Mouse (Mus musculus) heart, adult 8-10 months (tissue): ENCODE data around the gene Kctd4. TPM values are rescaled to one million over a fixed set of nuclear protein-coding genes. Genes with fewer than 3 reads are reported as not detected.
"Not testable (repeated sequence)": the region's sequence is repeated elsewhere in the genome, so short reads cannot be mapped to it uniquely, and the experiment has no call there.

Experiments
- DNase-seq: peaks from one replicate; pipeline ENCODE4 v3.0.0; 2022; ENCODE audit warnings: low spot score
- total RNA-seq, 4 experiments: library from RNA; stranded (reverse); gene quantifications; 2 replicates each; pipeline ENCODE4 v1.2.4; 2022

Gene Kctd4
- not detected for total RNA-seq

DNA sequence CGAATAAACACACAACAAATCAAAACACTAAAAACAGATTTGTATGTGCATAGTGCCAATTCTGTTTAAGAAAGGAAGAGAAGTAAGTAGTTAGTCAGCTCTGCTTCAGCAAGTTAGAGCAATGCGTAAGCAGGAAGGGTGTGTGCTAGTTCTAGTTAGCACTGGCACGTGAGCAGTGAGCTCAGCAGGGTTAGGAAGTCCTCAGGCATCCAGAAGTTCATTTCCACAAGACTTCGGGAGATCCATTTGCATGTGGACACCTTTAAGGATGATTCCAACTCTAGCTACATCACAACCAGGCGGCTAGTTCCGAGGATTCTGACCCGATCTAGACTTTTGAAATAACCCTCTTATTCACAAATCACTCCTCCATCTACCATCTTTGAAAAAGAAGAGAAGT lies at the start of gene Kctd4:
Kctd4 (plus strand) TSS at position 244 of the 400 bp plus-strand sequence.
- DNase-seq: no peak

DNA sequence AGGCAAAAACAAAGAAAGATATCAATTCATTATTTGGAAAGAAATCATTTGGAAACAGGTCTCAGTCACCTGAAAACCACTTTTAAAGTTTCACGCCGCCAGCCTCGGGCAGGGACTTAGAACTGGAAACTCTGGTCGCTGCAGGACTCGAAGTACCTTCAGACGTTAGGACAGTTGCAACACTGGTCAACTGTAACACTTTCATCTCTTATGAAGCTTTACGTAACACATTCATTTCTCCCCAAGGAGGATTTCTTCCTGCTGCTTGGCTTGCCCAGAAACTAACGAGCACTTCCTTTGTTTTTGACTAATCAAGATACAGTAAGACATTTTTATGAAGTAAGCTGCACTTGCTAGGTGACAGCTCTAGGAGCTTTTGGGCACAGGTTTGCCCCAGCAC lies 47.9 kb upstream of the Kctd4 start:
- DNase-seq: no peak

DNA sequence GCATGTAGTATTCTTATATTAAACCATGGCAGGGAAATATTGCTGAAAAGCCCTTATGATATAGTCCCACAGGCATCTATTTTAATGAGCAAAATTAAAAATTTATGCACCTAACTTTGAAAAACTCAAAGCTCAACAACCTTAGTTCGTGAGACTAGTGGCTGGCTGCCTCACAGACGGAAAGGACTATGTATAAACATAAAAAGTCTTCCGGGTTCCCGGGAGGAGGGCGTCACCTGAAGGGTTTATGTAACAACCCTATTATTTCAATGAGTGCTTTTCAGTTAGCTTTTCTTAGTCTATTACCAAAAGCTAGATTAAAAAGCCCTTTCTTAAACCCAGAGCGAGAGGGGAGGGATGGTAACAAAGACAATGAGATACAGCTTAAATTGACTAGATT lies 42.8 kb upstream of the Kctd4 start:
- no peak for DNase-seq

DNA sequence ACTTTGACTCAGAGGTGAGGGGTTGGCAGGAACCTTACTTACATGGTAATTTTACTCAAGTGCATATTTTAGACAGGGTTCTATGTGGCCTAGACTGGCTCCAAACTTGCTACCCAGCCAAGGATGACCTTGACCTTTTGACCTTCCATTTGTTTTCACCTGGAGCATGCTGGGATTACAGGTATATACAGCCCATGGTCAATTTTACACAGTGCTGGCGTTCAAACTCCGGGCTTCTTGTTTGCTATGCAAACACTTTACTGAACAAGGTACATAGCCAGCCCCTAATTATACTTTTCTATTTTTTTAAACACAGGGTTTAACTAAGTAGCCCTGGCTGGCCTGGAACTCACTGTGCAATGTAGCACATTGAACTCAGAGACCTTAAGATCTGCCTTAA lies 42.1 kb upstream of the Kctd4 start:
- DNase-seq: no peak

DNA sequence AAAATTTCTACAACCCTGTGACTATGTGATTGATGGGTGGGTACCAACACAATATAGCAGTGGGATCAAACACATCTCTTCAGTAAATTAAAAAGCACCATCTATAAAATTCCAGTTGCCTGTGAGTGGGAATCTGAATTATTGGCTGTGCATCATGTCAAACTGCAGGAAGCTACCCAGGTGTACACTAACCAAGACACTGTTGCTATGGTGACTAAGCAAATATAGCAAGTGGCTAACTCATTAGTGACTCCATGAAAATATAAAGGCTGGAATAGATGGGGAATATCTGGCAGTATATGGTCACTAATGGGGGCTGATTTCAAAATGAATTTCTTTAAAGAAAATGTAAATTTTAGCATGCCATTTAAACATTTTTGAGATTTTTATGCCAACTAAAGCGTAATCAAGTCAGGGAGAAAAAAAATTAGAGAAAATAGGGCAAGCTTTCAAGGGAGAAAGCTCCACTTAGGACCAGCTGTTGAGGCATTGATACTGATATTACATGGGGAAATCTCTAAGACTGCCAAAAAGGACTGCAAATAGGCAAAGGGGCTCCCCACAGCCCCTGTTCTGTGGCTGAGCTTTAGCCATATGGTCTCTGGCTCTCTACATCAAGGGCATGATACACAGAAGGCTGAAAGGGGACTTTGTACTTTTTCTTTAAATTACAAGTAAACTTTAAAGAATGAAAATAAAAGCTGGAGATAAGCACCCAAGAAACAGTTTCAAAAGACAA lies 31.3 kb upstream of the Kctd4 start:
- no peak for DNase-seq

DNA sequence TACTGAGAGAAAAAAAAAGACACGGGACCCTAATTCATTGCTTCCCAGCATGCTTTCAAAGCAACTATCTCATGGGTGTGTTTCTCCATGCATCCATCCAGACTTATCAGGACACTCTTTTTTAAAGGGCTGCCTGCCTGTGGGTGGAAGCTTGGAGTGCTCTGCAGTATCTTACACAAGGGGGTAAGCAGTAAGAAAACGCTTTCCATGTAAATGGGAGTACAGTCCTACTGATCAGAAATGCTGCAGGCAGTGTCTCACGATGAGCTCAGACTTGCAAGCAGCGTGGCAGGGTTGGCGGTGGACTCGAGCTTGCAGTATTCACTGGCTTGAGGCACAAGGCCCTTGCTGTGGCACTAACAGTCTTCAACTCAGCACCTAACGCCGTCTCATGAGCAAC lies 25.1 kb upstream of the Kctd4 start:
- not testable (repeated sequence) for DNase-seq

DNA sequence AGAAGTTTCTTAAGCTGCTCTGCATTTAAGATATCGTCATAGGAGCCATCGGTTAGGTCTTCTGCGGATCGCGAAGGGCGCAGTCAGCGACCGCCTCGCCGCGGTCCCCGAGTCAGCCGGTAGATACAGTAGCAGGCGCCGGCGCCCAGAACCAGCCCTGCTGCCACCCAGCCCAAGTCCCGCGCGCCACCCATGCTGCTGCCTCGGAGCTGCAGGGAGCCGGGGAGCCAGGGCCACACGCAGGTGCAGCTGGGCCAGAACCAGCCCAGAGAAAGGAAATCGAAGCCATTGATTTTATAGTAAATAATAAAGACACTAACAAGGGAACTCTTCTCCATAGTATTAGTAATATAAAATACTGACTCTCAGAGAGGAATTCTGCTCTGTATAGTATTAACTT lies 23.5 kb upstream of the Kctd4 start:
- DNase-seq: no peak

DNA sequence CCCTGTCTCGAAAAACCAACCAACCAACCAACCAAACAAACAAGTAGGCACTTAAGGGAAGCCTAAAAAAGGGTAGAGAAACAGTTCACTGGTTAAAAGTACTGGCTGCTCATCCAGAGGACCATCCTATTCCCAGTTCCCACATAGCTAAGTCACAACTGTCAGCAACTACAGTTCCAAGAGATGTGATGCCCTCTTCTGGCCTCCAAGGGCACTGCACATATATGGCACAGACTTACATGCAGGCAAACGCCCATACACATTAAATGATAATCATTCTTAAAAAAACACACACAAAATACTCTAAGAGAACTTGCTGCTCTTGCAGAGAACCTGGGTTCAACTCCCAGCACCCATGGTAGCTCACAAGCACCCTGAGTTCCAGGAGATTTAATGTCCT lies 20.4 kb upstream of the Kctd4 start:
- no peak for DNase-seq

DNA sequence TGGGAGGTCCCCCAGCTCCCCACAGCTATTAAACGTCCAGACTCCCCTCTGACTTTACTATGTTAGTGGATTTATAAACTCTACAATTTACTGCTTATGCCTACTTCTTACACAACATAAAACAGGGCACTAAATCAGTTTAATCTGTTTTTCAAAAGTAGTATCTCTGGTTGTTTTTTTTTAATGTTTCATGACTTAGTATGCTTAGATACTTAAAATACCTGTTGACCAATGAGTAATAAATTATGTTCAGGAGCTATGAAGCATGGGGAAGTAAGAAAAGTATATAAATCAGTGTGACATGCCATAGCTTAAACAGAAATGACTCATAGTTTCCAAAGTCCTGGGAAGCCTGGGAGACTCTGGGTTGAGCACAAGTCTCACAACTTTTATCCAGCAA lies 17.1 kb upstream of the Kctd4 start:
- DNase-seq: no peak

DNA sequence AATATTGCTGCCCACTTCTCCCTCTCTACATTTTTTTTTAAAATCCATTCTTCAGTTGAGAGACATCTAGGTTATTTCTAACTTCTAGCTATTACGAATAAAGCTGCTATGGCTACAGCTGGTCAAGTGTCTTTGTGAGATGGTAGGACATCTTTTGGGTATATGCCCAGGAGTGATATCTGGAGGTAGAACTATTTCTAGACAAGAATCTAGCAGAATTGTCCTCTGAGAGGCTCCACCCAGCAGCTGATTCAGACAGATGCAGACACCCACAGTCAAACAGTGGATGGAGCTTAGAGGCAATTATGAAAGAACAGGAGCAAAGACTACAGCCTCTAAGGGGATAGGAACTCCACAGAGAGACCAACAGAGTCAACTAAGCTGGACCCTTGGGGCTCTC lies 13.3 kb upstream of the Kctd4 start:
- no peak for DNase-seq

DNA sequence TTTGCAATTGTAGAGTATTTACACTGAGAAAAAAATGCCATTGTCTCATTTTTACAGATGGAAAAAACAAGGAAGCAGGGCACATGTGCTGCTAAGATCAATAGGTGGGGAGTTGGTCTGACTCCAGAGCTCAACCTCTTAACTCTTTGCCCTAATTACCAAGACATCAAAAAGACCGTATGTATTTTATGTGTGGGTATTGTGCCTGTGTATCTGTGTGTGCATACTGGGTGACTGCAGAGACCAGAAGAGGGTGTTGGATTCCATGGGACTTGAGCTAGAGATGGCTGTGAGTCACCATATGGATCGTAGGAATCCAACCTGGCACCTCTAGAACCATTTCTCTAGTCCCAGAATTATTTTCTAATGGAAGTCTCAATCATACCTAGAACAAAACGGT lies 12.4 kb upstream of the Kctd4 start:
- no peak for DNase-seq

DNA sequence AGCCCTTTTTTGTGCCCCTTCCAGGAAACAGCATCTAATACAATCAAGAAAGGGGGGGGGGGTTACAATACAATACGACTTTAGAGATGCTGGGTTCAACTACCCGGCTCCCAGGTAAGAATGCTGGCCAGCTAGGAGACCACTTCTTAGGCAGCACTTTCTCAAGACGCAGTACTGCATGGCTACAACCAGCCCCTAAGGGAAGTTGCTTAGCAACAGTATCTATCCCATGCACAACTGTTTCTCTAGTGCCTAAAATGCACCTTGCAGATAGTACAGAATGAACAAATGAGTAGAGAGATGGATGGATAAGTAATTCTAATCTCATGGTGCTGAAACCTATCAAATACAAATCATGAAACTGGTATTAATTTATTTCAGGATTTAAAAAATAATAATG lies 7.1 kb upstream of the Kctd4 start:
- DNase-seq: no peak

DNA sequence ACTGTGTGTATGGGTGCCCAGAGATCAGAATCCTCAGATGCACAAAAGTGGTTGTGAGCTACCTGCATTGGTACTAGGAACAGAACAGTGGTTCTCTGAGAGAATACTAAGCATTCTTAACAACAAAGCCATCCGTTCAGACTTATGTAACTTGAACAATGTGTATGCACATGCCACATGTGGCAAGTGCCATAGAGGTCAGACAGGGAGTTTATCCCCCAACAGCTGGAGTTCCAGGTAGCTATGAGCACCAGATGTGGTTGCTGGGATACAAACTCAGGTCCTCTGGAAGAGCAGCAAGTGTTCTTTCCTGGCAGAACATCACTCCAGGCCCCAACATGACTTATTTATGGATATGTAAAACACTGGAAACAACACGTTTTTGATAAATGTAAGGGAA lies 1.8 kb upstream of the Kctd4 start:
- no peak for DNase-seq

DNA sequence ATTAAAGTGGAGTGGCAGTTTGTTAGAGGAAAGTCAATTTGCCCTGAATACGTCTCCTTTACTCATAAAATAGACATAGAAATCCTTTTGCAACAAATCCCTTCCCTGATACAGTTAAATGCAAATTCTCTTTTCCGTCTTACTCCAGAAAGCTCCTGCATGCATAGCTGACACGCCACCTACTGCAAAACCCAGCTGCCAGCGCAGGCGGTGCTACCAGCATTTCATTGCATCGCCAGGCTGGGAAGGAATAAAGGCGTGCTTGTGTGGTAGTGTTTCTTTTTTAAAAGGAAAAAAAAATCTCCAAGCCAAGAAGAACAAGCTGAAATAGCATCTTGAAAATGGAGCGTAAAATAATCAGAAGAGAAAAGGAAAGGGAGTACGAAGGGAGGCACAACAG lies 7.4 kb downstream of the Kctd4 start:
- no peak for DNase-seq

DNA sequence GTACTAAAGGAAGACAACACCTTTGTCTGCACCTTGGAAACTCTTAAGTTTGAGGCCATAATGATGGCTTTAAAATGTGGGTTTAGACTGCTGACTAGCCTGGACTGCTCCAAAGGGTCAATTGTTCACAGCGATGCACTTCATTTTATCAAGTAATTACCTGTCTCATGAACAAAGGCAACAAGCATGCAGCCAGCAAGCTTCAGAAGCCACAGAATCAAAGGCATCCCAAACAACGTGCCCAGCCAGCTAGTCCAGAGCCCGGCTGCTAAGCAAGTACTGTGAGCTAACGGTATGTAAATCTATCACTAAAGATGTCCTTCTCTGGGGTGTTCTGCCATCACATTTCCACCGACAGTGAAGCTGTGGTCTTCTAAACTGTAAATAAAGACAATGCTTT lies 8.4 kb downstream of the Kctd4 start:
- no peak for DNase-seq

DNA sequence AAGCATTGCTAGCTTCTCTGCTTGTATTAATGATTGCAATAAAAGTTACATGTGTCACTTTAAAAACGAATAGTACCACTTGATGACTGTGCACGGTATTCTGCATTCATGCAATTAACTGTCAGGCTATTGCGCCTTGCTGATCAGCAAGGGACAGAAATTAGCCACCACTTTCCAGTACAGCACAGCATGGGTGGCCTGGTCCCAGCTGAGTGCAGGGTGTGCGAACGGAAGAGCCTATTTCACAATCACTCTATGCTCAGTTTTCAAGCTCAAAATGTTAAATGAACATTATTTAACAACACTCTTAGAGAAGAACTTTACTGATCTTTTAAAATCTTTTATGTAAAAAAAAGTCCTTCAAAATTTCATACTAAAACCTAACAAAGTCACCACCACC lies 9.2 kb downstream of the Kctd4 start:
- no peak for DNase-seq

DNA sequence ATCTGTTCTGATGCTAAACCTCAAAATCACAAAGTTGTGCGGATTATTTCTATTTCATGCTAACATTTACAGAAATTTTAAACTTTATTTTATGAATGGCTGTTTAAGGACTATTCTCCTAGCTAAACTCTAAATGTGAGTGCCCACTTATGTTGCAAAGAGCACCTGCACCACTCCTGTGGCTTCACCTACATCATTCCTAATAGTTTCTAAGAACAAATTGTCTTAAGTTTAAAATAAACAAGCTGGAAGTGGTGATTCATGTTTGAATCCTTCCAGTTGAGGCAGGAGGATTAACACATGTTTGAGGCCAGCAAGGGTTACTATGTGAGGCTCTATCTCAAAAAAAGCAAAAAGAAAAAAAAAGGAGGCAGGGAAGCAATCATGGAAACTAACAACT lies 9.6 kb downstream of the Kctd4 start:
- no peak for DNase-seq

DNA sequence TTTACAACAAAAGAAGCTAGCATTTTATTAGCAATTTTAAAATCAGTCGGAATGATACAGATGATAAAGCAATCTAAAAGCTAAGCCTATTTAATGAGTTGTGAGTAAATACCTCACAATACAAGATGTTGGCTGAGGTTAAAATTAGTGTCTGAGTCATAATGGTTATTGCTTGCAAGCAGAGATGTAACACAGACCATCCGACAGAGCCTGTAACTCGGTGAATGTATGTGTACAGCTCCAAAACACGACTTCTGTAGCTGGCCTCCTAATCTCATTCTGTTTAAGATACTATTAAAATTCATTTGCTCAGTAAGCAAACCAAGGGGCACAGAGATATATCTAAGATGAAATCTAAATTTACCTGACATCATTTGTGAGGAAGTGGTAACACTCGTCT lies 12.5 kb downstream of the Kctd4 start:
- DNase-seq: no peak

DNA sequence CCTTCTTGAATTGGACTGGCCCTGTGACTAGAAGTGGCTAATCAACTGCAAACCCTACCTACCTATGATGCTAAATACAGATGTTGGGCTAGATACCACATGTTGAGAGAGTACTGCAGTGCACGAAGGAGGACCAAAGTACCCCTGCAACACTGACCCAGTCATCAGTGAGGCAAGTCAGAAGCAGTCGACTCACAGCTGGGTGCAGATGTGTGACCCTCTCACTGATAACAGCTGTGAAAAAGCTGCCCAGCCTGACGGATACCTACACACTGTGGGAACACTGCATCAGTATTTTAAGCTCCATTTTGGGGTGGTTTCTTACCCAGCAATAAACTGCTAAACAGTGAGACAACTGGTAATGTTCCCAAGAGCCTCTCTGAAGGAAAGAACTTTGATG lies 21.3 kb downstream of the Kctd4 start:
- DNase-seq: no peak

DNA sequence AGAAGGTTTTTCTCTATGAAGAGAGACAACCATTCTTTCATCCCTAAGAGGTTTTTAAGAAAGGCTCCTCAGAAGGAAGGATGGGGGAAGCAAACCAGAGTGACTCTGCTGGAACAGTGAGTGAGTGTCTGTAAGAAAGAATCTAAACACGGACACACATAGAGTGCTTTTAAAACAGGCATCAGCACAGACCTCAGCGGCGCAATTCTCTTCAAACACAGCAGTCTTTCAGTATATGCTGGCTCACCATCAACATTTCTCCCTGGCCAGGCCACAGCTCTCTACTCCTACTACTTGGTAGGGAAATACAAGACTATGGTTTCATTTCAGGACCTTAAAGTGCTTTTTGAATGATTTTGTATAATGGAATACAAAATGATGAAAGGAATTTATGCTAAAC lies 26.4 kb downstream of the Kctd4 start:
- no peak for DNase-seq

DNA sequence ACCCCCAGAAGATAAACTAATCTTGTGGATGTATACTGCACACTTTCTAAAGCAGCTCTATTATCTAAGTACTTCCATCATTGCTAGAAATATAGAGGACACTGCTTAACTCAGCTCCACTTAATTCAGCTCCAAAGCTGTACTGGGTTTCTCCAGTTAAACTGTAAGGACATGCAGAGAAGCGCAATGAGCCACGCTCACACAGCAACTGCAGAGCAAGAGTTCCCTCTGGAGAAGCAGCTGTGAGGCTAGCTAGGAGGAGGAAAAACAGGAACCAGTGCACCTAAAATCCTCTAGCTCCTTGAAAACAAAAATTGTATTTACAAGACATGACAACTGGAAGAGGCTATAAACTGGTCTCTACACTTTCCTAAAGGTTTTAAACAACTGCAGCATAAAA lies 29.1 kb downstream of the Kctd4 start:
- DNase-seq: no peak

DNA sequence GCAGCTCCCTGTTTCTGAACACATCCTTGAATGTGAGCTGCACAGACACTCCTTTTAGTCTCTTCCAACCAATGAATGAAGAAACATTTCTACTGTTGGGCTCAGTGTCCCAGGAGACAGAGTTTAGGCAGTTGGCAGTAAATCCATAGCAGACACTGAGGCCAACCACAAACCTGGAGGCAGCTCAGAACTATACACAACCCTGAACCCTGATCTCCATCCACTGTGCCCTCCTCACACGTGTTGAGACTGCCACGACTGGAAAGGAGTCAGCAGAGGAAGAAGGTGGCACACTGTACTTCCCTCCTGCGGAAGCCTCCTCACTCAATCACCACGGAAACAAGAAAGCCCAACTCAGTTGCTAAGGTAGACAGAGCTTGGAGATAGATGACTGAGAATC lies 30.3 kb downstream of the Kctd4 start:
- no peak for DNase-seq

DNA sequence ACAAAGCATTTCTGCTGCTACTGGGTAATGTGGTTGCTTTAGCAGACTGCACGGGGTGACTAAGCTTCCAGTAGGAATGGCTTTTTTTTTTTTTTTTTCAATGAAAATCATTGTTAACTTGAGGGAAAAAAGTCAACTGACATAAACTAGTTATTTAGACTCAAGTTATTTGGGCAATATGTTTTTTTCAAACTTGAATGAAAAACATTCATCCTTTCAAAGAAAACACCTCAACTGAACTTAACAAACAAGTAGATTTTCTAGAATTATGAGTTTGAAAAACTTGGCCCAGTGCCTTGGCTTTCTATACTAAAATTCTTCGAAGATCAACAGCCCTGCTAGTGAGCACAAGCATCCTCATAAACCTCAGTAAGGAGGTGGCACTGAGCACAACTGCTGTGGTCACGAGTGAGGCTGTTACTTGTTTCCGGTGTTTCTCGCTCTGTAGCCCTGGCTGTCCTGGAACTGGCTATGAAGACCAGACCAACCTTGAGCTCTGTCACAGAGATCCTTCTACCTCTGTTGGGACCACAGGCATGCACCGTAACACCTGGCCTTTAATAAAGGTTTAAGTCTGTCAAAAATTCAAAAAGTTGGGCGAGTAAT lies 32.2 kb downstream of the Kctd4 start:
- DNase-seq: no peak

DNA sequence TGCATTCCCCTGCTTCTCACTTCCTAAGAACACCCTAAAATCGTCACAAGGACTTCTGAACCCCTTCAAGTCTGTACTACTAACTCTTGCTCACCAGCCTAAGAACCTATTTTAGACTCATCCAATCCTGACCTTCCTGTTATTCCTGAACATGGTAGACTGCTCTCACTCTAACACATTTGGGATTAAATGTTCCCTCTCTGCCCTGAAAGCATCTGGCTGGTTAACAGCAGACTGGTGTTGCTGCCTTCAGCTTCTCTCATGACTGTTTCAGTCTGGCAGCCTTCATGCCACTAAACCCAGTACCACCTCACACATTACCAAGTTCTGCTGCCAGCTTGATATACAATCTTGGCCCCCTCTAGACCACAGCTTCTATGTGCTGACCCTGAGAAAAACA lies 34.4 kb downstream of the Kctd4 start:
- no peak for DNase-seq
